Mouse (Mus musculus) hindbrain, embryonic 14.5 days (tissue): ENCODE measurements around the gene Grin2d. TPM values are rescaled to one million over a fixed set of nuclear protein-coding genes. Genes with fewer than 3 reads are reported as not detected.
A peak's percentile ranks its signal among the peaks of the same experiment; 100 is the strongest.

ENCODE experiments used
- ATAC-seq: fragments of 200-750 bp; cut with Nextera tagmentation; 2 replicates; pipeline ENCODE4 v1.8.0; 2017; ENCODE audit warnings: moderate number of reproducible peaks, mild to moderate bottlenecking, moderate TSS enrichment, moderate library complexity; ENCODE audit not compliant: low FRiP score
- DNase-seq: peaks from one replicate; pipeline ENCODE4 v3.0.0-alpha.2; 2015; ENCODE audit warnings: low spot score
- H3K27ac ChIP-seq: fragments of 300-500 bp; sonication (generic); 2 replicates; pipeline ENCODE4 v1.5.1; 2014; ENCODE audit warnings: mild to moderate bottlenecking, moderate library complexity
- H3K27me3 ChIP-seq: fragments of 300-500 bp; sonication (generic); 2 replicates; pipeline ENCODE4 v1.6.1; 2014; ENCODE audit warnings: mild to moderate bottlenecking, low read length, mixed read lengths; ENCODE audit not compliant: control insufficient read depth, insufficient read depth
- H3K36me3 ChIP-seq: fragments of 300-500 bp; sonication (generic); replicated peaks from 2 replicates; pipeline ENCODE4 v1.6.1; 2014; ENCODE audit not compliant: control insufficient read depth, insufficient read depth
- H3K4me1 ChIP-seq: fragments of 300-500 bp; sonication (generic); replicated peaks from 2 replicates; pipeline ENCODE4 v1.6.1; 2014; ENCODE audit warnings: antibody characterized with exemption, low read length, mixed read lengths; ENCODE audit not compliant: control insufficient read depth, insufficient read depth
- H3K4me2 ChIP-seq: fragments of 300-500 bp; sonication (generic); replicated peaks from 2 replicates; pipeline ENCODE4 v1.6.1; 2014; ENCODE audit warnings: mild to moderate bottlenecking, moderate library complexity
- H3K4me3 ChIP-seq: fragments of 300-500 bp; sonication (generic); replicated peaks from 2 replicates; pipeline ENCODE4 v1.5.1; 2014; ENCODE audit warnings: mild to moderate bottlenecking, low read length
- H3K9ac ChIP-seq: fragments of 300-500 bp; sonication (generic); 2 replicates; pipeline ENCODE4 v1.6.1; 2014
- H3K9me3 ChIP-seq: fragments of 300-500 bp; sonication (generic); 2 replicates; pipeline ENCODE4 v1.6.1; 2016; ENCODE audit warnings: low read length; ENCODE audit not compliant: control insufficient read depth
- WGBS: fragments of 180-500 bp; shearing (Covaris S2); extraction: QIAGEN DNeasy Blood & Tissue Kit; methylation state at CpG from one replicate; pipeline ENCODE4 v1.1.7; 2014; 5-methylcytosine and 5-hydroxymethylcytosine counted together
- polyA plus RNA-seq: library from polyadenylated mRNA; unstranded; fragments of >200 nt; fragmentation: Nextera tagmentation; extraction: Ambion mirVana; gene quantifications from 2 replicates; pipeline ENCODE4 v1.2.1, GENCODE M21; 2014

Gene Grin2d
- polyA plus RNA-seq, 1 experiment from 2014 or later = 4.3 TPM

- no peak overlapping the region for H3K4me3 ChIP-seq
- no peaks in the 10 kb centered on the region for H3K9me3 ChIP-seq
- peaks cover 15% of the 10 kb centered on the region; the same call in 1 of the 2 replicates for H3K27me3 ChIP-seq
- H3K4me1 ChIP-seq = peaks cover 15% of the 10 kb centered on the region
- DNase-seq = no peak
- H3K36me3 ChIP-seq = peaks cover 91% of the 10 kb centered on the region
- no peak overlapping the region for H3K27ac ChIP-seq
- ATAC-seq = no peak
- H3K9ac ChIP-seq = no peak overlapping the region
- 93% methylated on average over 29 of the region's 29 CpGs for WGBS
- H3K4me2 ChIP-seq = no peak overlapping the region
These were observed 83.2 kb downstream of the Grin2d start for GRCm38 (mm10) chr7:45794971-45795370.

GRCm38 (mm10) chr7:45793969-45794585 is 84.1 kb downstream of the Grin2d start:
- WGBS = 93% methylated on average over 40 of the region's 44 CpGs
- Histone ChIP-seq H3K9me3 (no peaks in the 10 kb centered on the region), H3K36me3 (peaks cover 91% of the 10 kb centered on the region), H3K4me2 (no peak overlapping the region), H3K27ac (no peak overlapping the region), H3K4me1 (peaks cover 15% of the 10 kb centered on the region), H3K27me3 (peaks cover 15% of the 10 kb centered on the region; the same call in 1 of the 2 replicates), H3K4me3 (no peak overlapping the region), H3K9ac (no peak overlapping the region)
- DNase-seq (no peak), ATAC-seq (no peak)

- H3K4me2 ChIP-seq = no peak overlapping the region
- 90% methylated on average over 24 of the region's 24 CpGs for WGBS
These were observed 84.9 kb downstream of the Grin2d start for GRCm38 (mm10) chr7:45793240-45793639.

GRCm38 (mm10) chr7:45791756-45792490 is 86.3 kb downstream of the Grin2d start:
- H3K4me1 ChIP-seq = peaks cover 10% of the 10 kb centered on the region
- no peak overlapping the region for H3K27ac ChIP-seq
- peaks cover 15% of the 10 kb centered on the region; the same call in 1 of the 2 replicates for H3K27me3 ChIP-seq
- H3K4me3 ChIP-seq = no peak overlapping the region
- no peak for DNase-seq
- H3K9ac ChIP-seq = no peak overlapping the region
- peaks cover 98% of the 10 kb centered on the region for H3K36me3 ChIP-seq
- no peak for ATAC-seq
- H3K4me2 ChIP-seq = no peak overlapping the region
- WGBS = 75% methylated on average over 17 of the region's 17 CpGs
- H3K9me3 ChIP-seq = no peaks in the 10 kb centered on the region

More at GRCm38 (mm10) chr7:45793240-45793639, 84.9 kb downstream of the Grin2d start:
- Histone ChIP-seq H3K27ac (no peak overlapping the region), H3K36me3 (peaks cover 95% of the 10 kb centered on the region), H3K4me1 (peaks cover 14% of the 10 kb centered on the region), H3K27me3 (peaks cover 15% of the 10 kb centered on the region; the same call in 1 of the 2 replicates), H3K4me3 (no peak overlapping the region), H3K9me3 (no peaks in the 10 kb centered on the region), H3K9ac (no peak overlapping the region)
- DNase-seq (no peak), ATAC-seq (no peak)

GRCm38 (mm10) chr7:45790721-45791120 is 87.5 kb downstream of the Grin2d start:
- Histone ChIP-seq H3K9ac (no peak overlapping the region), H3K4me3 (no peak overlapping the region), H3K9me3 (no peaks in the 10 kb centered on the region), H3K27ac (no peak overlapping the region), H3K4me2 (no peak overlapping the region), H3K27me3 (peaks cover 15% of the 10 kb centered on the region; the same call in 1 of the 2 replicates), H3K4me1 (peaks cover 18% of the 10 kb centered on the region), H3K36me3 (peaks cover 86% of the 10 kb centered on the region)
- 76% methylated on average over 6 of the region's 6 CpGs for WGBS
- DNase-seq (no peak), ATAC-seq (no peak)

- WGBS = 88% methylated on average over 22 of the region's 22 CpGs
- Histone ChIP-seq H3K36me3 (peaks cover 55% of the 10 kb centered on the region), H3K4me3 (peak overlapping the region; percentile 85; the same call in 1 of the 2 replicates), H3K9ac (0 out of 2 replicates have a peak overlapping the region, but pooled peaks have one; percentile 29), H3K27me3 (no peaks in the 10 kb centered on the region), H3K4me2 (peak overlapping the region; percentile 68), H3K27ac (no peak overlapping the region), H3K4me1 (peaks cover 21% of the 10 kb centered on the region), H3K9me3 (no peaks in the 10 kb centered on the region)
- ATAC-seq (no peak), DNase-seq (no peak)
These were observed 90.5 kb downstream of the Grin2d start for GRCm38 (mm10) chr7:45787642-45788041.

GRCm38 (mm10) chr7:45786661-45787413 is 91.3 kb downstream of the Grin2d start:
- H3K27me3 ChIP-seq = no peaks in the 10 kb centered on the region
- peak overlapping the region; percentile 68 for H3K4me2 ChIP-seq
- H3K36me3 ChIP-seq = peaks cover 47% of the 10 kb centered on the region
- peak; percentile 62 for DNase-seq
- peak overlapping the region; percentile 96 for H3K9ac ChIP-seq
- 9% methylated on average over 17 of the region's 17 CpGs for WGBS
- H3K4me3 ChIP-seq = peak overlapping the region; percentile 85
- H3K9me3 ChIP-seq = no peaks in the 10 kb centered on the region
- peak; percentile 12; the same call in 1 of the 2 replicates for ATAC-seq
- H3K27ac ChIP-seq = peak overlapping the region; percentile 99
- H3K4me1 ChIP-seq = peaks cover 21% of the 10 kb centered on the region

GRCm38 (mm10) chr7:45786136-45786578 is 92.0 kb downstream of the Grin2d start:
- under 1% methylated on average over 14 of the region's 14 CpGs for WGBS
- peaks cover 21% of the 10 kb centered on the region for H3K4me1 ChIP-seq
- peak overlapping the region; percentile 99 for H3K27ac ChIP-seq
- peaks cover 40% of the 10 kb centered on the region for H3K36me3 ChIP-seq
- peak overlapping the region; percentile 96 for H3K9ac ChIP-seq
- ATAC-seq = peak; percentile 25; the same call in 1 of the 2 replicates
- peak overlapping the region; percentile 85 for H3K4me3 ChIP-seq
- H3K27me3 ChIP-seq = no peaks in the 10 kb centered on the region
- H3K4me2 ChIP-seq = peak overlapping the region; percentile 68
- DNase-seq = peak; percentile 71
- no peaks in the 10 kb centered on the region for H3K9me3 ChIP-seq
